Mouse (Mus musculus): ENCODE results near the gene Dclk1. TPM values are rescaled to one million over a fixed set of nuclear protein-coding genes. Genes with fewer than 3 reads are reported as not detected.
A peak's percentile ranks its signal among the peaks of the same experiment; 100 is the strongest.

Dclk1 gene
- polyA plus RNA-seq, 1 experiment: 265 TPM

DNA sequence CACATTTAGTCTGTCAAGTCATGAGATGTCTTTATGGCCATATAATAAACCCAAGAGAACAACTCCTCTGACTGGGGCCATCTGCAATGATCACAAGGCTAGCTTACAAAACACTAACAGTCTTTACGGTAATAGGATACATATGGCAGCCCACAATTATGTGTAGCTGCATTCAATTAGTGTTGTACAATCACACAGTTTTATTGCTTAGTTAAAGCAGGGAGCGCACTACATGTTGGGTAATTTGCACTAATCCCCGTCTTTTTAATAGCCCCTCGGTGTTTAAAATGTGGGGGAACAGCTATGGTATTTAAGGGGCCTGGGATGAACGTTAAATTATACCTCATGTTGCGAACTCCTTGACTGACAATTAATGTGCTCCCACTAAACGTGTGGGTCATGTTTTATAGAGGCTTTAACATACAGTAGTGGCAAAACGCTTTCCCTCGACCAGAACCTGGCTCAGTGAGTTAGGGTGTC is 254.3 kb downstream of the Dclk1 start:
- no peak overlapping the region for H3K27ac ChIP-seq (ENCODE audit: insufficient read depth, low read depth, low read length)
- no peak overlapping the region for H3K4me3 ChIP-seq (ENCODE audit: insufficient read depth, low read depth, low read length)
- WGBS: 41% methylated on average over 9 of the region's 9 CpGs
- TF ChIP-seq CTCF (IDR thresholded peaks at IDR 0.05; ENCODE audit: insufficient read depth, low read depth, low read length) (no peak), POLR2A (IDR thresholded peaks at IDR 0.05; ENCODE audit: insufficient read depth, low read depth, low read length) (no peak)
- H3K4me1 ChIP-seq (ENCODE audit: control insufficient read depth, insufficient read depth, low read length): no peaks in the 10 kb centered on the region

DNA sequence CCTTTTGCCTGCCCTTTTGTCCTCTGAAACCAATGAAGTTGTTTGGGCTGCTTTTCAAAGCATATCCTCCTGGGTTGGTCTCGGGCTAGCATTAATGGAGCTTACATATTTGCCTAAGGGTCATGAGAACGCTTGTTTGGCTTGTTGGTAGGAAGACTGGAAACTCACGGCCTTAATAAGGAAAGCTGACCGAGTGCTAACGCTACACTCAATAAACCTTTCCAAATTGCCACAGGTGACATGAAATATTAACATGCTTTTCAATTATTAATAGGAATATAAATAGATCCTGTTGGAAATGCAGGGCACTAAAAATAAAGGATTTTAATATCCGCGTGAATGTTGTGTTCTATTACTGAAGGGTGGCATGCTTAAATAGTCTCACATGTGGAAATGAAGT is 257.1 kb downstream of the Dclk1 start:
- TF ChIP-seq POLR2A (IDR thresholded peaks at IDR 0.05; ENCODE audit: insufficient read depth, low read depth, low read length) (no peak), CTCF (IDR thresholded peaks at IDR 0.05; ENCODE audit: insufficient read depth, low read depth, low read length) (no peak)
- no peaks in the 10 kb centered on the region for H3K4me1 ChIP-seq (ENCODE audit: control insufficient read depth, insufficient read depth, low read length)
- 87% methylated on average over 7 of the region's 7 CpGs for WGBS
- no peak overlapping the region for H3K27ac ChIP-seq (ENCODE audit: insufficient read depth, low read depth, low read length)
- H3K4me3 ChIP-seq (ENCODE audit: insufficient read depth, low read depth, low read length): no peak overlapping the region

DNA sequence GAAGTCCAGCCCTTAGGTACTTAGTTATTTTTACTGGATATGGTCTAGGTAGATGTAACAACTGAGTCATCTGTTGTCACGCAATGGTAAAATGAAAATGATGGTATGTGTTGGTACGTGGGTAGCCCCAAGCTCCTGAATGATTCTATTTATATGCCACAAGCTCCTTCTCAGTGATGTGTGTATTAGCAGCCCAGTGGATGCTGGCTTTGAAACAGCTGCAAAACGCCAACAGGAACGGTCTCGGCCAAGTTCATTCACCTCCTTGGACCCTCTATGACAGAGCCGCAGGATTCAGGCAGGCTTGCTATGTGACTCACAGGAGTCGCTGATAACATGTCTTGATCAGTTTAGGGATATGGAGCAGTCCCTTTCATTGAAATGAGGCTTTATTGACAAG is 268.0 kb downstream of the Dclk1 start:
- 40% methylated on average over 7 of the region's 7 CpGs for WGBS
- Histone ChIP-seq H3K27ac (ENCODE audit: insufficient read depth, low read depth, low read length) (peak overlapping the region; percentile 67), H3K4me1 (ENCODE audit: control insufficient read depth, insufficient read depth, low read length) (peaks cover 4% of the 10 kb centered on the region; the same call in 1 of the 2 replicates), H3K4me3 (ENCODE audit: insufficient read depth, low read depth, low read length) (no peak overlapping the region)
- TF ChIP-seq CTCF (IDR thresholded peaks at IDR 0.05; ENCODE audit: insufficient read depth, low read depth, low read length) (no peak), POLR2A (IDR thresholded peaks at IDR 0.05; ENCODE audit: insufficient read depth, low read depth, low read length) (no peak)

DNA sequence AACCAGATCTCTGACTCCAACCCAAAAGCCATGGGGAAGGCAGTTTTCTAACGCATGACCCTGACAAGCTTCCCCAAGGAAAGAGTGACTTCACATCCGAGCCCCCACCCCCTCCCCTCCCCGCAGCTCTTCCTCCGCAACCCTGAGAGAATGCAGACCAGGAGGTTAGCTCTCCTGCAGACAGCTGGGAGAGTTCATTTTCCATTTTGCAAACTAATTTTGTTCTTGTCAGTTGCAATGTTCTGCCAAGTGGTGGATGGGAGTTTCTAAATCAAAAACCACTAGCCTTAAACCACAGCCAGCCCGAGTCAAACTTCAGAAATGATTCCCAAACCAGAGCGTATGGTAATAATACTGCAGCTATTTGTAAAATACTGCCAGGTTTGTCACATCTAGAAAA is 269.5 kb downstream of the Dclk1 start:
- Histone ChIP-seq H3K4me1 (ENCODE audit: control insufficient read depth, insufficient read depth, low read length) (peaks cover 4% of the 10 kb centered on the region; the same call in 1 of the 2 replicates), H3K27ac (ENCODE audit: insufficient read depth, low read depth, low read length) (no peak overlapping the region), H3K4me3 (ENCODE audit: insufficient read depth, low read depth, low read length) (no peak overlapping the region)
- 60% methylated on average over 6 of the region's 6 CpGs for WGBS
- no peak for TF ChIP-seq CTCF (IDR thresholded peaks at IDR 0.05; ENCODE audit: insufficient read depth, low read depth, low read length)
- no peak for TF ChIP-seq POLR2A (IDR thresholded peaks at IDR 0.05; ENCODE audit: insufficient read depth, low read depth, low read length)

DNA sequence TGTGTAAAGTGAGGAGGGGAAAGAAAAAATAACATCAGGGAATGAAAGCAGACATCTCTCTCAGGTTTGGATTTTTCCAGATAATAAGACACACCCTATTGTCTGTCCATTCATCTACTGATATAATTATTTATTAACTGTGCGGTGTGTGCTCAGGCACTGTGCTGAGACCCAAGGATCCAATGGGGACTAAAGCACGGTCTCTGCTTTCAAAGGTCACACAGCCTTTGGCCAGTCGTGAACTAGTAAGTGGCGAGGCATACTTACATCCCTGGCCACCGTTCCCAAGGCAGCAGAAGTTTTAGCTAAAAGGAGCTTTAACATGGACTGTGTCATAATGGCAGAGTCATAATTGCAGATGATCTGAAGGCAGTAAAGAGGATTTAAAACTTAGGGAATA is 273.8 kb downstream of the Dclk1 start:
- H3K4me1 ChIP-seq (ENCODE audit: control insufficient read depth, insufficient read depth, low read length): peaks cover 2% of the 10 kb centered on the region
- H3K4me3 ChIP-seq (ENCODE audit: insufficient read depth, low read depth, low read length): no peak overlapping the region
- H3K27ac ChIP-seq (ENCODE audit: insufficient read depth, low read depth, low read length): no peak overlapping the region
- TF ChIP-seq CTCF (IDR thresholded peaks at IDR 0.05; ENCODE audit: insufficient read depth, low read depth, low read length): no peak
- no peak for TF ChIP-seq POLR2A (IDR thresholded peaks at IDR 0.05; ENCODE audit: insufficient read depth, low read depth, low read length)
- WGBS: 83% methylated on average over 5 of the region's 5 CpGs

DNA sequence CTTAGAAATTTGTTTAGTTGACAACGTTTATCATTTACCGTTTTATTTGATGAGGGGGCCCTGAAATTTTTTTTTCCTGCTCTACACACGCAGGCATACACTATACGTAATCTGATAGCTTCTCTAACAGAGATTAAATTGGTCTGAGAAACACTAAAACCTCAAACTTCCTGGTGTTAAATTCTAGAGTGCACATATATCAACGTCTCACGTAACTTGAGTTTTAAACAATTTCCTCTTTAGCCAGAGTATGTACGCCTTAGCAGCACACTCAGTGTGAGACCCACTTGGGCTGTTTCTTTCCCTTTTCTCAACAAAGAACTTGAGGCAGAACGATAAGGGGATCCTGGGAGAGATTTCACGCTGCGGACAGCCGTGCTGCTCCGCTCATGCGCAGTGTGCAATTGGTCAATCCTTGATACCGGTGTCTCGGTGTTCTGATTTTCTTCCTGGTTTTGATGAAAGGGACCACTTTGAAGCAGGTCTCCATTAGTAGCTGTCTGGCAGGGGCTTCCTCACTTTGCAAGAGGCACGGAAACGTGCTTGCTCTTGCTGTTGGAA is 275.4 kb downstream of the Dclk1 start:
- H3K4me1 ChIP-seq (ENCODE audit: control insufficient read depth, insufficient read depth, low read length): peaks cover 2% of the 10 kb centered on the region
- TF ChIP-seq CTCF (IDR thresholded peaks at IDR 0.05; ENCODE audit: insufficient read depth, low read depth, low read length) (no peak), POLR2A (IDR thresholded peaks at IDR 0.05; ENCODE audit: insufficient read depth, low read depth, low read length) (no peak)
- no peak overlapping the region for H3K27ac ChIP-seq (ENCODE audit: insufficient read depth, low read depth, low read length)
- H3K4me3 ChIP-seq (ENCODE audit: insufficient read depth, low read depth, low read length): no peak overlapping the region
- WGBS: 88% methylated on average over 17 of the region's 17 CpGs

DNA sequence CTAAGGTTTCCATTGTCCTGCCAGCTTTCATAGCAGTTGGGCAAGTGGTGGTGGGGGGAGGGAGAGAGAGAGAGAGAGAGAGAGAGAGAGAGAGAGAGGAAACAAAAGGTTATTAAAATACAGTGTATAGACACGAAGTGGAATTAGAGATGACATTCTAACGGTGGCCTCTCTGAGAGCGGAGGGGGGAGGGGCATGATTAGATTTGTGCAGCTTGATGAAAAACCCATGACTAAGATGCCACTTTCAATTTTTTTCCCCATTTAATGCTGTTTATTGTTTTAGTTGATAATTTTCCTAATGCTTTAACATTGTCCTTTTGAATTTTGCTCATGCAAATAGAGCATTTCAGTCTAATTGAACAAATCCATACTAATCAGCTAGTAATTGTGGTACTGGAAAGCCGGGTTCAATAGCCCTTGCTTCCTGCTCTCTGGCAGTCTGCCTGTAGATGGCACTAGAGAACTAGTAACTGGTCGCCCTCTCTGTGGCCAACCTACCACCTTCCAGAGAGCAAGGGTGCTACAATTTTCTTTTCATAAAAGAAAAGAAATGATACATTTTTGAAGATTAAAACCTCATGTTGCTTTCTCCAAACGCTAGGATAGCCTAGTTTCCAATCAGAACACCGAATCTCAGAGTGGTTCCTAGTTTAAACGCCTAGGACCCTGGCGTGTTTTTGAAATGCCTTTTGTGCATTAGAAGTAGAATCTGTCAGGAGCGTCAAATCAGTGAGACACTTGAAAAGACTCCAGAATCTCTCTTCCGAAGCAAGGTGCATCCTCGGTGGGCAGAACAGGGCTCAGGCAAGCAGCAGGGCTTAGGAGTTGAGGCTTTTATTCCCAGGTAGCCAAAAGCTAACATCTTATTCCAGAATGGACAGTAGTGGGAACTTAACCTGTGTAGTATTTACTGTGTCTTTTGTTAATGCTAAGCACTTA is 278.3 kb downstream of the Dclk1 start:
- peaks cover 16% of the 10 kb centered on the region for H3K4me1 ChIP-seq (ENCODE audit: control insufficient read depth, insufficient read depth, low read length)
- TF ChIP-seq POLR2A (IDR thresholded peaks at IDR 0.05; ENCODE audit: insufficient read depth, low read depth, low read length) (no peak), CTCF (IDR thresholded peaks at IDR 0.05; ENCODE audit: insufficient read depth, low read depth, low read length) (no peak)
- no peak overlapping the region for H3K4me3 ChIP-seq (ENCODE audit: insufficient read depth, low read depth, low read length)
- WGBS: 17% methylated on average over 12 of the region's 12 CpGs
- H3K27ac ChIP-seq (ENCODE audit: insufficient read depth, low read depth, low read length): peak overlapping the region; percentile 50; the same call in 1 of the 2 replicates

DNA sequence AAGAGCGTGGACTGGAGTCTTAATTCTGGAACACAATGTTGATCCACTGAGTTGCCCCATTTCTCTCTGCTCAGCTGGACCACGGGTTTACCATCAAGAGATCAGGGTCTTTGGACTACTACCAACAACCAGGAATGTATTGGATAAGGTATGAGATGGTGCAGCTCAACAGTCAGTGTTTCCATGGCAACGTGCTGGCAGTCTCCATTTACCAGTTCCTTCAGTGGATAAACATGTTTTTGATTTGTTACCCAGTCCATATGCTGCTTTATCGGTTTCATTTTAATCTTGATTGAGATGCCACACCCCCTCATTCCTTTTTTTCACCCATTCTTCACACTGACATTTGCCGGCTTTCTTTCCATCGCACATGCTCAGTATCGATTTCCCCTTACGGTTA is 279.6 kb downstream of the Dclk1 start:
- Histone ChIP-seq H3K27ac (ENCODE audit: insufficient read depth, low read depth, low read length) (no peak overlapping the region), H3K4me1 (ENCODE audit: control insufficient read depth, insufficient read depth, low read length) (peaks cover 16% of the 10 kb centered on the region), H3K4me3 (ENCODE audit: insufficient read depth, low read depth, low read length) (no peak overlapping the region)
- WGBS: 43% methylated on average over 8 of the region's 8 CpGs
- TF ChIP-seq POLR2A (IDR thresholded peaks at IDR 0.05; ENCODE audit: insufficient read depth, low read depth, low read length) (no peak), CTCF (IDR thresholded peaks at IDR 0.05; ENCODE audit: insufficient read depth, low read depth, low read length) (no peak)

DNA sequence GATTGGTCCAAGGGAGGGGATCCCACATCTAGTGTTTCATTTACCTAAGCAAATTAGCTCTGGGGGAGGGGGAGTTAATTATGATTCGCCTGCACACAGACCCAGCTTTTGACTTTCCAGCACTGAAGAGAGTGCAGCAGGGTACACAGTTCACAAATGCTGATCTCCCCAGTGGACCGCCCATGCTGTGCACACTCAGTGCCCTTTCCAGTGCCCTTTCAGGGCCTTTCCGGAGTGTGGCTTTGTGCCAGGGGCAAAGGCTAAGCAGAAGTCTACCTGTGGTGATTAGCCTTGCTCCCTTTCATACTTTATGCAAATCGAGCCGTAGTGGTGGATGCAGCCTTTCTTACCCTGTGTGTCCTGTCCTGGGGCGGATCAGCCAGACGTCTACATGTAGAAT is 281.1 kb downstream of the Dclk1 start:
- Histone ChIP-seq H3K27ac (ENCODE audit: insufficient read depth, low read depth, low read length) (peak overlapping the region; percentile 16; the same call in 1 of the 2 replicates), H3K4me1 (ENCODE audit: control insufficient read depth, insufficient read depth, low read length) (peaks cover 16% of the 10 kb centered on the region), H3K4me3 (ENCODE audit: insufficient read depth, low read depth, low read length) (no peak overlapping the region)
- WGBS: 42% methylated on average over 7 of the region's 7 CpGs
- no peak for TF ChIP-seq CTCF (IDR thresholded peaks at IDR 0.05; ENCODE audit: insufficient read depth, low read depth, low read length)
- TF ChIP-seq POLR2A (IDR thresholded peaks at IDR 0.05; ENCODE audit: insufficient read depth, low read depth, low read length): no peak
